Mouse (Mus musculus) heart, adult 2 months (tissue): ENCODE measurements around the gene Vmn1r159. TPM values are rescaled to one million over a fixed set of nuclear protein-coding genes. Genes with fewer than 3 reads are reported as not detected.
"Not testable (repeated sequence)": the region's sequence is repeated elsewhere in the genome, so short reads cannot be mapped to it uniquely, and the experiment has no call there.

ENCODE experiments used
- DNase-seq, 2 experiments: peaks; one replicate each; pipeline ENCODE4 v3.0.0; 2021
- H3K27ac ChIP-seq: fragments of 200-600 bp; 2 replicates; pipeline ENCODE4 v1.8.1; 2022
- H3K27me3 ChIP-seq: fragments of 200-500 bp; 2 replicates; pipeline ENCODE4 v1.6.1; 2012; ENCODE audit warnings: mild to moderate bottlenecking, low read length, inconsistent platforms, mixed read lengths; ENCODE audit not compliant: control insufficient read depth, insufficient read depth
- H3K36me3 ChIP-seq: fragments of 200-500 bp; 2 replicates; pipeline ENCODE4 v1.6.1; 2012; ENCODE audit warnings: low read length, inconsistent platforms; ENCODE audit not compliant: control insufficient read depth, insufficient read depth
- H3K4me1 ChIP-seq: fragments of 200-500 bp; 2 replicates; pipeline ENCODE4 v1.6.1; 2011; ENCODE audit warnings: low read length; ENCODE audit not compliant: control insufficient read depth, insufficient read depth
- H3K4me3 ChIP-seq: fragments of 200-600 bp; 2 replicates; pipeline ENCODE4 v1.8.1; 2022
- H3K79me2 ChIP-seq: fragments of 200-500 bp; replicated peaks from 2 replicates; pipeline ENCODE4 v1.6.1; 2012; ENCODE audit warnings: mild to moderate bottlenecking, inconsistent platforms, low read length, moderate library complexity, mixed read lengths; ENCODE audit not compliant: control insufficient read depth, insufficient read depth
- H3K9ac ChIP-seq: fragments of 200-500 bp; 2 replicates; pipeline ENCODE4 v1.6.1; 2012; ENCODE audit warnings: low read depth, mild to moderate bottlenecking, control low read depth, inconsistent platforms, low read length, mixed read lengths
- WGBS: fragments of 180-500 bp; shearing (Covaris S2); methylation state at CpG from one replicate; pipeline ENCODE4 v1.1.7; 2018; 5-methylcytosine and 5-hydroxymethylcytosine counted together
- intact Hi-C: fragments of 180-260 bp; cut with DNase I; formaldehyde crosslinking; loops from one replicate; pipeline ENCODE4 v1.15.1; 2025
- long read RNA-seq: library from polyadenylated mRNA; stranded (forward); transcript quantifications from one replicate; pipeline ENCODE4 v2.0.0, GENCODE M21; 2021
- polyA plus RNA-seq: library from polyadenylated mRNA; depleted of rRNA; stranded (reverse); fragments of >200 nt; gene quantifications from 2 replicates; pipeline ENCODE4 v1.2.3, GENCODE M21; 2012; rRNA removed
- total RNA-seq, 2 experiments: library from RNA; stranded (reverse); gene quantifications; 2 replicates each; pipeline ENCODE4 v1.2.3; 2021

Gene Vmn1r159
- total RNA-seq (not detected), polyA plus RNA-seq (not detected in 2 replicates)
- long read RNA-seq: 0 reads

GRCm38 (mm10) chr7:22843505-22843904 is at the start of gene Vmn1r159:
Vmn1r159 (minus strand) TSS chr7:22843605.
- H3K27me3 ChIP-seq, H3K36me3 ChIP-seq, H3K27ac ChIP-seq, H3K4me1 ChIP-seq, H3K9ac ChIP-seq, H3K4me3 ChIP-seq, DNase-seq, intact Hi-C loops, H3K79me2 ChIP-seq: not testable (repeated sequence)
- 39% methylated on average over 3 of the region's 3 CpGs for WGBS

GRCm38 (mm10) chr7:22870924-22871323 is 27.5 kb upstream of the Vmn1r159 start, which contains the start of gene Vmn1r160:
Vmn1r160 (plus strand) TSS chr7:22871224.
- WGBS: 26% methylated on average over 1 of the region's 3 CpGs
- H3K4me3 ChIP-seq, H3K36me3 ChIP-seq, intact Hi-C loops, H3K9ac ChIP-seq, DNase-seq, H3K27ac ChIP-seq, H3K4me1 ChIP-seq, H3K27me3 ChIP-seq, H3K79me2 ChIP-seq: not testable (repeated sequence)

Other genes starting within 250 kb of the Vmn1r159 start
- gene Vmn1r155, start 185.6 kb downstream of the Vmn1r159 start, total RNA-seq: not detected
- gene Vmn1r155, start 185.6 kb downstream of the Vmn1r159 start, polyA plus RNA-seq: not detected in 2 replicates
- not detected for gene Gm8693, start 151.3 kb downstream of the Vmn1r159 start, total RNA-seq
- gene Gm8693, start 151.3 kb downstream of the Vmn1r159 start, polyA plus RNA-seq: not detected in 2 replicates
- not detected for gene Gm4567, start 123.9 kb downstream of the Vmn1r159 start, total RNA-seq
- not detected in 2 replicates for gene Gm4567, start 123.9 kb downstream of the Vmn1r159 start, polyA plus RNA-seq
- gene Vmn1r157, start 81.9 kb downstream of the Vmn1r159 start, total RNA-seq: not detected
- not detected in 2 replicates for gene Vmn1r157, start 81.9 kb downstream of the Vmn1r159 start, polyA plus RNA-seq
- not detected for gene Vmn1r158, start 52.8 kb downstream of the Vmn1r159 start, total RNA-seq
- not detected in 2 replicates for gene Vmn1r158, start 52.8 kb downstream of the Vmn1r159 start, polyA plus RNA-seq
- gene Vmn1r160, start 27.6 kb upstream of the Vmn1r159 start, total RNA-seq: not detected
- not detected in 2 replicates for gene Vmn1r160, start 27.6 kb upstream of the Vmn1r159 start, polyA plus RNA-seq
- gene Gm4214, start 141.1 kb upstream of the Vmn1r159 start, total RNA-seq: not detected
- gene Gm4214, start 141.1 kb upstream of the Vmn1r159 start, polyA plus RNA-seq: not detected in 2 replicates
- not detected for gene Gm4216, start 176.3 kb upstream of the Vmn1r159 start, total RNA-seq
- not detected in 2 replicates for gene Gm4216, start 176.3 kb upstream of the Vmn1r159 start, polyA plus RNA-seq
- not detected for gene Vmn1r163, start 211.9 kb upstream of the Vmn1r159 start, total RNA-seq
- not detected in 2 replicates for gene Vmn1r163, start 211.9 kb upstream of the Vmn1r159 start, polyA plus RNA-seq
- gene Gm8720, start 223.9 kb upstream of the Vmn1r159 start, total RNA-seq: not detected
- gene Gm8720, start 223.9 kb upstream of the Vmn1r159 start, polyA plus RNA-seq: not detected in 2 replicates